Mouse (Mus musculus) neural tube, embryonic 15.5 days (tissue): ENCODE results near the gene Cdkal1. TPM values are rescaled to one million over a fixed set of nuclear protein-coding genes. Genes with fewer than 3 reads are reported as not detected.

Experiments used
- ATAC-seq: fragments of 200-750 bp; cut with Nextera tagmentation; 2 replicates; pipeline ENCODE4 v1.8.0; 2017; ENCODE audit warnings: mild to moderate bottlenecking, moderate TSS enrichment, moderate library complexity; ENCODE audit not compliant: low FRiP score
- H3K27ac ChIP-seq: fragments of 300-500 bp; sonication (generic); replicated peaks from 2 replicates; pipeline ENCODE4 v1.5.1; 2015; ENCODE audit warnings: mild to moderate bottlenecking, inconsistent platforms
- H3K27me3 ChIP-seq: fragments of 300-500 bp; sonication (generic); replicated peaks from 2 replicates; pipeline ENCODE4 v1.6.1; 2015; ENCODE audit warnings: inconsistent platforms
- H3K36me3 ChIP-seq: fragments of 300-500 bp; sonication (generic); 2 replicates; pipeline ENCODE4 v1.6.1; 2015; ENCODE audit warnings: inconsistent platforms
- H3K4me1 ChIP-seq: fragments of 300-500 bp; sonication (generic); 2 replicates; pipeline ENCODE4 v1.6.1; 2015; ENCODE audit warnings: inconsistent platforms
- H3K4me2 ChIP-seq: fragments of 300-500 bp; sonication (generic); 2 replicates; pipeline ENCODE4 v1.6.1; 2015; ENCODE audit warnings: inconsistent platforms, mild to moderate bottlenecking, moderate library complexity
- H3K4me3 ChIP-seq: fragments of 300-500 bp; sonication (generic); replicated peaks from 2 replicates; pipeline ENCODE4 v1.5.1; 2015; ENCODE audit warnings: mild to moderate bottlenecking, inconsistent platforms
- H3K9ac ChIP-seq: fragments of 300-500 bp; sonication (generic); replicated peaks from 2 replicates; pipeline ENCODE4 v1.6.1; 2015; ENCODE audit warnings: mild to moderate bottlenecking, inconsistent platforms
- H3K9me3 ChIP-seq: fragments of 300-500 bp; sonication (generic); replicated peaks from 2 replicates; pipeline ENCODE4 v1.6.1; 2016; ENCODE audit warnings: inconsistent platforms
- WGBS: fragments of 180-500 bp; shearing (Covaris S2); methylation state at CpG from one replicate; pipeline ENCODE4 v1.1.7; 2015; ENCODE audit warnings: mixed read lengths; 5-methylcytosine and 5-hydroxymethylcytosine counted together
- polyA plus RNA-seq: library from polyadenylated mRNA; unstranded; fragments of >200 nt; fragmentation: Nextera tagmentation; extraction: Ambion mirVana; gene quantifications from 2 replicates; pipeline ENCODE4 v1.2.1, GENCODE M21; 2015

Cdkal1 gene
- polyA plus RNA-seq, 1 experiment from 2014 or later, result 20.4 TPM

DNA sequence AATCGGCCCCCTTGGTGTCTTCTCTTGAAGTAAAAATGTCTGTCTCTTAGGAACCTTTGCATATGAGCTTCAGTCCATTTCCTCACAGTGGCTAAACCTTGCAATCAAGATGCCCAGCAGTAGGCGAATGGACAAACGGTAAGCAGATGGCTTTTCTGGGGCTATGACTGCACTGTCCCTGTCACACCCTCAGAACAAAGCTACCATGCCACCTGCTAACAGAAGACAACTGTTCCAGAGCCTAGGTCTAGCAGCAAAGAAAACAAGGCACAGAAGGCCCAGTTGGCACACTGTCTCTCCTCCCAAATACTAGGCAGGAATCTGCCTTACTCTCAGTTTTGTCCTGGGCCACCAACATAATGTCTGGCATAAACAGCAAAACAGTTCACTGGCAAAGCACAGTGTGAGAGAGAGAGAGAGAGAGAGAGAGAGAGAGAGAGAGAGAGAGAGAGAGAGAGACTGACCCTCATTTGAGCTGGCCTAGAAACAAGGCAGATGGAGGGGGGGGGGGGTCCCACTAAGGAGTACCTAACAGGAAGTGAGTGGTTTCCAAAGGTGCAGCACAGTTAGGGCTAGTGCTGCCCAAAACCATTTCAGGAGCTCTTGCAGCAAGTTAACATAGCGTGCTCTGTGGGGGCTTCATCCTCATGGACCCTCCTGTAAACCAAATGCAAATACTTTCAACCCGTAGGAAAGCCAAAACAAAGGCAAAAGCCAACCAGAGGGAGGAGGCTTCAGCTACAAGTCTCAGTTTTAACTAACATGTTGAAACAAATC, 95.6 kb downstream of the Cdkal1 start:
- no peak for ATAC-seq
- no peak overlapping the region for H3K27ac ChIP-seq
- WGBS, result 76% methylated on average over 5 of the region's 5 CpGs

DNA sequence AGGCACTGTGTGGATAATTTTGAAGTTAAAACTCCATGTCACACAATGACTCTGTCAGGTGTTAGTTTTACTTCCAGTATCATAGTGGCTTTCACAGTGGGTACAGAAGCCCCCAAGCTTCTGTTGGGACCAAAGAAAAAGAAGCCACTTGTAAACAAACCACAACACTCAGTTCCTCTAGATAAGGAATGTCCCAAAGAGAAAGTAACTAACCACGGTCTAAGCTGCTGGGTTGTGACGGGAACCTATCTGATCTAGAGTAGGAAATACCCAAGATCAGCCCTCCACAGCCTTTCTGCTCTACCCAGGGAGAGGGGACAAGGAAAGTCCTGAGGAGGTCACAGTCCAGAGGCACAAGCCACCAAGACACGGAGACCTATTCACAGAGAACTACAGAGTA, 99.4 kb downstream of the Cdkal1 start:
- Histone ChIP-seq H3K9ac (no peak overlapping the region), H3K4me1 (no peaks in the 10 kb centered on the region), H3K4me2 (no peak overlapping the region), H3K27me3 (no peaks in the 10 kb centered on the region), H3K4me3 (no peak overlapping the region), H3K36me3 (no peaks in the 10 kb centered on the region), H3K27ac (no peak overlapping the region), H3K9me3 (no peaks in the 10 kb centered on the region)
- WGBS, result 88% methylated on average over 3 of the region's 3 CpGs
- ATAC-seq, result no peak

More for the DNA sequence above, 95.6 kb downstream of the Cdkal1 start:
- Histone ChIP-seq H3K4me1 (no peaks in the 10 kb centered on the region), H3K9me3 (no peaks in the 10 kb centered on the region), H3K4me2 (no peak overlapping the region), H3K36me3 (no peaks in the 10 kb centered on the region), H3K27me3 (no peaks in the 10 kb centered on the region), H3K4me3 (no peak overlapping the region), H3K9ac (no peak overlapping the region)

DNA sequence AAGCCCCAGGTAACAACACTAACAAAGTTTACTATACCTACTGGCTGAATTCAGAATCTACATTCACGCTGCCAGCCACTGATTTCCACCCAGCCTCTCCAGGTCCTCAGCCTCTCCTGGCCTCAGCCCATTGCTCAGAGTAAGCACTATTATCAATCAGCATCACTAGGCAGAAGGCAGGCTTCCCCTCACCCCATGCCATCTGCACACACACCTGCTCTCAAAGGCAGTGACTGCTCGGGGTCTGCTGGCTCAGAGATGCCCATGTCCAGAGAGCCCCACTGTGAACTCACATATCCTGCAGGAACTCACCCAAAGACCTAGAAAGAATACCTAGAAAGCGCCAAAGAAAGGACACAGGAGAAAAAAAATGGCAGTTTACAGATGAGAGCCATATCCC, 102.2 kb downstream of the Cdkal1 start:
- no peak for ATAC-seq
- Histone ChIP-seq H3K36me3 (no peaks in the 10 kb centered on the region), H3K4me3 (no peak overlapping the region), H3K4me2 (no peak overlapping the region), H3K9me3 (no peaks in the 10 kb centered on the region), H3K4me1 (no peaks in the 10 kb centered on the region), H3K27me3 (no peaks in the 10 kb centered on the region), H3K9ac (no peak overlapping the region), H3K27ac (no peak overlapping the region)
- WGBS, result 74% methylated on average over 3 of the region's 3 CpGs

- 93% methylated on average over 6 of the region's 6 CpGs for WGBS
- ATAC-seq, result no peak
- Histone ChIP-seq H3K4me3 (no peak overlapping the region), H3K9ac (no peak overlapping the region), H3K4me1 (no peaks in the 10 kb centered on the region), H3K4me2 (no peak overlapping the region), H3K27me3 (no peaks in the 10 kb centered on the region), H3K36me3 (no peaks in the 10 kb centered on the region), H3K27ac (no peak overlapping the region), H3K9me3 (no peaks in the 10 kb centered on the region)
Observed at GRCm38 (mm10) chr13:29752061-29752460, 103.4 kb downstream of the Cdkal1 start.

- H3K9ac ChIP-seq, result no peak overlapping the region
- H3K9me3 ChIP-seq, result no peaks in the 10 kb centered on the region
- H3K4me3 ChIP-seq, result no peak overlapping the region
- H3K27me3 ChIP-seq, result no peaks in the 10 kb centered on the region
- ATAC-seq, result no peak
- H3K4me1 ChIP-seq, result no peaks in the 10 kb centered on the region
- 95% methylated on average over 5 of the region's 5 CpGs for WGBS
- no peak overlapping the region for H3K27ac ChIP-seq
- H3K36me3 ChIP-seq, result no peaks in the 10 kb centered on the region
- no peak overlapping the region for H3K4me2 ChIP-seq
Observed at GRCm38 (mm10) chr13:29751201-29751600, 104.3 kb downstream of the Cdkal1 start.

DNA sequence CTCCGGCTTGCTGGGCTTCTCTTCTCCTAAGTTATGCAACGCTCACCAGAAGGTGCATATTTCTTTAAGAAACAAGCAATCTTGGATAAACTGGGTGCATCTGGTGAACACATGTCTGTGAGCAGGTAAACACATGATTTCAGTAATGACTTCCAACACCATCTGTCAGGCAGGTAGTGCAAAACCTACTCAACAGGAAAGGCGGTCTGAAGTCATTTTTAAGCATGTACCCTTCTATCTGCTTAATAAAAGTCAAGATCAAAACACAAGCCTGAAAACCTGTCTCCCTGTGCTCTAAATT, 108.2 kb downstream of the Cdkal1 start:
- H3K36me3 ChIP-seq, result no peaks in the 10 kb centered on the region

GRCm38 (mm10) chr13:29746501-29747346, 108.8 kb downstream of the Cdkal1 start:
- Histone ChIP-seq H3K9me3 (no peaks in the 10 kb centered on the region), H3K36me3 (no peaks in the 10 kb centered on the region), H3K9ac (no peak overlapping the region), H3K4me3 (no peak overlapping the region), H3K27me3 (no peaks in the 10 kb centered on the region), H3K27ac (no peak overlapping the region), H3K4me1 (no peaks in the 10 kb centered on the region), H3K4me2 (no peak overlapping the region)
- no peak for ATAC-seq
- WGBS, result 50% methylated on average over 9 of the region's 9 CpGs

More for the DNA sequence above, 108.2 kb downstream of the Cdkal1 start:
- Histone ChIP-seq H3K27me3 (no peaks in the 10 kb centered on the region), H3K4me3 (no peak overlapping the region), H3K9ac (no peak overlapping the region), H3K27ac (no peak overlapping the region), H3K4me1 (no peaks in the 10 kb centered on the region), H3K4me2 (no peak overlapping the region), H3K9me3 (no peaks in the 10 kb centered on the region)
- WGBS, result 80% methylated on average over 3 of the region's 3 CpGs
- ATAC-seq, result no peak

DNA sequence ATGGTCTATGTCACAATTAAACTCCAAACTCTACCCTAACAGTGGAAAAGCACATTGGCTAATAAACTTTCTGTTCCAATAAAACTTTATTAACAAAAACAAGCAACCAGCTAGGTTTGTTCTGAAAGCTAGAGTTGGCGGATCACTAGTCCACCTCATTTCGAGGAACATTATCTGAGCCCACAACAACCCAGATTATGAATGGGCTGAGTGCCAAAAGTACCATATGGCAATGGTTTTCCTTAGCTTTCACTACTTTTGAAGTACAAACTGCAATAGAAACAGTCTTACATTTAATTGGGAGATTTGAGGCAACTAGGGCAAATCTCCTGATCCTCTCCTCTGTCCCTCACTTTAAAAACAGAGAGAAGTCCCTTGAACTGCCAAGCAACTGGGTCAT, 110.4 kb downstream of the Cdkal1 start:
- H3K4me2 ChIP-seq, result no peak overlapping the region
- no peaks in the 10 kb centered on the region for H3K9me3 ChIP-seq
- no peaks in the 10 kb centered on the region for H3K36me3 ChIP-seq
- no peak overlapping the region for H3K27ac ChIP-seq
- H3K4me1 ChIP-seq, result no peaks in the 10 kb centered on the region
- 81% methylated on average over 2 of the region's 2 CpGs for WGBS
- H3K27me3 ChIP-seq, result no peaks in the 10 kb centered on the region
- H3K9ac ChIP-seq, result no peak overlapping the region
- no peak overlapping the region for H3K4me3 ChIP-seq
- no peak for ATAC-seq

- 85% methylated on average over 3 of the region's 3 CpGs for WGBS
- Histone ChIP-seq H3K4me2 (no peak overlapping the region), H3K9ac (no peak overlapping the region), H3K9me3 (no peaks in the 10 kb centered on the region), H3K4me1 (no peaks in the 10 kb centered on the region), H3K4me3 (no peak overlapping the region), H3K36me3 (no peaks in the 10 kb centered on the region), H3K27me3 (no peaks in the 10 kb centered on the region), H3K27ac (no peak overlapping the region)
- no peak for ATAC-seq
Observed at GRCm38 (mm10) chr13:29744188-29744587, 111.3 kb downstream of the Cdkal1 start.

- Histone ChIP-seq H3K4me3 (no peak overlapping the region), H3K27ac (no peak overlapping the region), H3K9me3 (no peaks in the 10 kb centered on the region), H3K36me3 (no peaks in the 10 kb centered on the region), H3K4me1 (no peaks in the 10 kb centered on the region), H3K9ac (no peak overlapping the region), H3K27me3 (no peaks in the 10 kb centered on the region), H3K4me2 (no peak overlapping the region)
- WGBS, result 67% methylated on average over 4 of the region's 4 CpGs
- no peak for ATAC-seq
Observed at GRCm38 (mm10) chr13:29743761-29744160, 111.7 kb downstream of the Cdkal1 start.

- Histone ChIP-seq H3K9me3 (no peaks in the 10 kb centered on the region), H3K9ac (no peak overlapping the region), H3K4me3 (no peak overlapping the region), H3K4me1 (no peaks in the 10 kb centered on the region), H3K36me3 (no peaks in the 10 kb centered on the region), H3K4me2 (no peak overlapping the region), H3K27ac (no peak overlapping the region), H3K27me3 (no peaks in the 10 kb centered on the region)
- 73% methylated on average over 5 of the region's 5 CpGs for WGBS
- ATAC-seq, result no peak
Observed at GRCm38 (mm10) chr13:29737675-29738461, 117.6 kb downstream of the Cdkal1 start.
